Mouse (Mus musculus) Patski (cell line): ENCODE data around the gene Aes. TPM values are rescaled to one million over a fixed set of nuclear protein-coding genes. Genes with fewer than 3 reads are reported as not detected.

Experiments used
- ATAC-seq: fragments of 100-300 bp; one replicate; pipeline ENCODE4 v1.8.0; 2021
- CTCF ChIA-PET: fragments of 350-600 bp; sonication (Branson Sonifier 250); formaldehyde crosslinking; loops from one replicate; lab custom pipeline; 2022; ENCODE audit warnings: inconsistent platforms; lab: Charles Lee
- POLR2A ChIA-PET: fragments of 350-600 bp; sonication (Branson Sonifier 250); formaldehyde crosslinking; loops from one replicate; lab custom pipeline; 2022; ENCODE audit warnings: antibody characterized with exemption, inconsistent platforms; lab: Charles Lee
- DNase-seq: peaks from one replicate; pipeline ENCODE4 v3.0.0-alpha.2; 2011; ENCODE audit warnings: low read depth, low spot score
- H3K27me3 ChIP-seq: fragments of 371-371 bp; one replicate; pipeline ENCODE4 v1.5.1; 2021
- CTCF ChIP-seq: fragments of 100-300 bp; IDR thresholded peaks from one replicate; pipeline ENCODE4 v1.5.1; 2021
- in situ Hi-C: fragments of 300-500 bp; cut with MboI; formaldehyde crosslinking; loops from 3 replicates; pipeline ENCODE4 v1.11.1; 2018; ENCODE audit warnings: low pct_unique_long_range_greater_than_20kb, mixed read lengths
- polyA plus RNA-seq: library from polyadenylated mRNA; unstranded; gene quantifications from one replicate; pipeline ENCODE4 v1.2.3, GENCODE M21; 2021

Gene Aes
- polyA plus RNA-seq, 1 experiment from 2014 or later: 1,239 TPM

DNA sequence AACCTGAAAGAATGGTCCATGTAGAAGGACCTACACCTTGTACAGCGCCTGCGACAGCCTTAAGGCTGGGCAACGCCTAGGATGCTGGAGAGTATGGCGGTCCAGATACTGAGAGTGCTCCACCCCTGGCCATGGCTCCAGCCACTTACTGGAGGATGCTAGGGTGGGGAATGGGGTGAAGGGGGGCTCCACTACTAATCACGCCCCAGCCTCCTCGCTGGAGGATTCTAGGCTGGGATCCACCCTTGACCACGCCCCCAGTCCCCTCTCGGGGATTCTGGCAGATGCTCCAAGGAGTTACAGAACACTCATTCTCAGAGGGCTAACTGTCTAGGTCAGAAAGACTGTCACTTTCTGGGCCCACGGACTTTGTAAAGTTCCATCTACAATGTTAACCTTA, 13.7 kb downstream of the Aes start:
- ChIA-PET CTCF (interaction anchor here (0.7 to 2.8 kb wide), 4 partner anchors 9 to 54 kb away, joined by 3 to 16 read pairs (median 4); partner anchors contain the start of gene BC025920), POLR2A (interaction anchor here (1.7 to 3.3 kb wide), 2 partner anchors 9 to 12 kb away, joined by 4 to 24 read pairs; partner anchors contain the start of gene Aes)
- in situ Hi-C loops: no loop called here
- no peak for DNase-seq
- no peaks in the 10 kb centered on the region for H3K27me3 ChIP-seq
- no peak for ATAC-seq
- TF ChIP-seq CTCF: no peak

DNA sequence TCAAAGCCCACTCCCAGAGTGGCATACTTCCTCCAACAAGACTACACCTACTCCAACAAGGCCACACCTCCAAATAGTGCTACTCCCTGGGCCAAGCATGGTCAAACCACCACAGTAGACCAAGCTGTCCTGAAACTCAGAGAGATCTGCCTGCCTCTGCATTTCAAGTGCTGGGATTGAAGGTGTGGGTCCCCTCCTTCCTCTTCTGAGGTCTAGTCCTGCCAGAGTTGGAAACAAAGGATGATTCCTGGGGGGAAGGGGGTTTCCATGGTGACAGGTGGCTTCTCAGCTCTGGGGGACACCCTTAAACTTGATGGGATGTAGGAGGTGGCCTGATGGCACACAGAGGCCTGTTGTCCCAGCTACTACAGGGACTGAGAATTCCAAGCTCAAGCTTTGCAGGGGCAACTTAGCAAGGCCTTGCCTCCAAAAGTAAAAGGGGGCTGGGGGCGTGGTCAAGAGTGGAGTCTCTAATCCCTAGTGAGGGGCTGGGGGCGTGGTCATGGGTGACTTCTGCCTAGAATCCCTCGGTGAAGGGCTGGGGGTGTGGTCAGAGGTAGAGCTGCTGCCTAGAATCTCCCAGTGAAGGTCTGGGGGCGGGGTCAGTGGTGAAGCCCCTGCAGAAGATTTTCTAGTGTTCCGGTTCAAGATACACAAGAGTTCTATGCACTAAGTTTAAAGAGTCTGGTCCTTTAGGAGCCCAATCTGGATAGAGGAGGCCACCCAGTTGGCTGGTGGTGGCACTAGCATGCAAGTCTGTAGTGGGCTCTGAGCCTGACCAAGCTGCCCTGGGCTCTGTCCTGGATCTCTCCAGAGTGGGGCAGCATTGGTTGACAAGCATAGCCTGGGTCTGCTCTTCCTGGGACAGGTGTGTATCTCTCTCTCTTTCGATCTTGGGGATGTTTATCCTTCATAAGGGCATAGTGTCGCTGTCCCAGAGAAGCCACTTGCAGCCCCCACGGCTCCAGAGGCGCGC, 15.1 kb downstream of the Aes start, which contains the start of gene Tle2:
TSS of gene Tle2 (plus strand) at position 481 of the 976 bp plus-strand sequence.
- in situ Hi-C loops: no loop called here
- no peaks in the 10 kb centered on the region for H3K27me3 ChIP-seq
- CTCF ChIA-PET: interaction anchor here (0.8 to 2.7 kb wide), 7 partner anchors 9 to 56 kb away, joined by 3 to 11 read pairs (median 3); no protein-coding TSS in a partner anchor
- DNase-seq (no peak), ATAC-seq (no peak)
- TF ChIP-seq CTCF: no peak
- POLR2A ChIA-PET: interaction anchor here (0.7 to 1.3 kb wide), 3 partner anchors 22 to 30 kb away, joined by 3 to 4 read pairs (median 4); no protein-coding TSS in a partner anchor

DNA sequence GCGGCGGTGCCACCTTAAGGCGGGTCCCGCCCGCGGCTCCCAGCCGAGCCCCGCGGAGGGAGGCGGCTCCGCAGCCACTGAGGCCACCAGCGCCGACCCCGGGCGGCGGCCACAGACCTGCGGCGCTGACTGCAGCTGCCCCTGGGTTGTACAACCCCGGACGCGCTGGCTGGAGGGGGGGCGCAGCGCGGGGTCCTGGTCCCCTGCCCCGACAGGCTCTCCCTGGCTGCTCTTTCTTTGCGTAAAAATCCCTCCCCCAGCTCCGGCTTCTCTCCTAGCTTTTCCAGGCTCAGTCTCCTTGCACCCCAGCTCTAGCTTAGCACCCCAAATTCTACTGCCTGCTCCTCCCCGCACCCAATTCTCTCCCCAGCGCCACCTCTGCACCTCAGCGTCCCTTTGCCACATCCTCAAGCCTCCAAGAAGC, 15.9 kb downstream of the Aes start:
- ATAC-seq: no peak
- H3K27me3 ChIP-seq: no peaks in the 10 kb centered on the region
- DNase-seq: no peak
- in situ Hi-C loops: no loop called here
- ChIA-PET CTCF (interaction anchor here (1.0 to 2.7 kb wide), 4 partner anchors 9 to 29 kb away, joined by 3 to 11 read pairs (median 4); no protein-coding TSS in a partner anchor), POLR2A (interaction anchor here (1.0 to 1.3 kb wide), 2 partner anchors 23 to 31 kb away, joined by 3 to 4 read pairs; no protein-coding TSS in a partner anchor)
- TF ChIP-seq CTCF: no peak

DNA sequence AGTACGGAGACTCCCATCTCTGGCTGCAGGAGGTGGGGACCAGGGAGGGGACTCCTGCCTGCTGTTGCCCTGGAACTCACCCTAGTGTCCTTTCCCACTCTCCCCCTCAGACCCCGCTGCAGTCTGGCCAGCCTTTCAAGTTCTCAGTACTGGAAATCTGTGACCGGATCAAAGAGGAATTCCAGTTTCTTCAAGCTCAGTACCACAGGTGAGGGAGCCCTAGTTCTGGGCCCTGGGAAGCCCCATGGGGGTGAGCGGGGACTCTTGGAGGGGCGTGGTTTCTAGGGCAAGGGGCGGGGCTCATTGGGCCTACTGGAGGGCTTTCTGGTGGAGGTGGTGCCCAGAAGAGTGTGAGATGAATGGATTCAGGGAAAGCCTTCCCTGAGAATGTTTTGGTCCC, 16.4 kb downstream of the Aes start:
- in situ Hi-C loops: no loop called here
- DNase-seq: no peak
- no peaks in the 10 kb centered on the region for H3K27me3 ChIP-seq
- ChIA-PET POLR2A (interaction anchor here (0.6 to 1.3 kb wide), 2 partner anchors 24 to 197 kb away, joined by 4 read pairs; no protein-coding TSS in a partner anchor), CTCF (interaction anchor here (1.0 to 2.7 kb wide), 4 partner anchors 9 to 28 kb away, joined by 3 to 11 read pairs (median 4); no protein-coding TSS in a partner anchor)
- TF ChIP-seq CTCF: no peak
- no peak for ATAC-seq

DNA sequence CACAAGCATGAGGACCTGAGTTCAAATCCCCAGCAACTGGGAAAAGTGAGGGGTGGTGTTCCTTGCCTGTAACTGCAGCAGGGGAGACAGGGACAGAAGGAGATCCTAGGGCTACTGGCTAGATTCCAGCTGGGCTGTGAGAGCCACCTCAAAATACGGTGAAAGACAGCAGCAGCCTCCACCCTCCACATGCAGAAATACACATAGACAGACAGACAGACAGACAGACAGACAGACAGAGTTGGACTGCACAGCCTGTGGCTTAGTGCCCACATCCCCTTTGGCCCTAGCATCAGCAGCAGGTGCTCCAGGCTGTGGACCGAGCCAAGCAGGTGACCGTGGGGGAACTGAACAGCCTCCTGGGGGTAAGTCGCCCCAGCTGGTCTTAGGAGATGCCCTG, 20.7 kb downstream of the Aes start:
- ChIA-PET CTCF (interaction anchor here (0.8 to 1.1 kb wide), 2 partner anchors 9 to 11 kb away, joined by 3 read pairs; no protein-coding TSS in a partner anchor), POLR2A (no interaction called here)
- H3K27me3 ChIP-seq: no peaks in the 10 kb centered on the region
- in situ Hi-C loops: no loop called here
- DNase-seq: no peak
- ATAC-seq: no peak
- TF ChIP-seq CTCF: no peak

DNA sequence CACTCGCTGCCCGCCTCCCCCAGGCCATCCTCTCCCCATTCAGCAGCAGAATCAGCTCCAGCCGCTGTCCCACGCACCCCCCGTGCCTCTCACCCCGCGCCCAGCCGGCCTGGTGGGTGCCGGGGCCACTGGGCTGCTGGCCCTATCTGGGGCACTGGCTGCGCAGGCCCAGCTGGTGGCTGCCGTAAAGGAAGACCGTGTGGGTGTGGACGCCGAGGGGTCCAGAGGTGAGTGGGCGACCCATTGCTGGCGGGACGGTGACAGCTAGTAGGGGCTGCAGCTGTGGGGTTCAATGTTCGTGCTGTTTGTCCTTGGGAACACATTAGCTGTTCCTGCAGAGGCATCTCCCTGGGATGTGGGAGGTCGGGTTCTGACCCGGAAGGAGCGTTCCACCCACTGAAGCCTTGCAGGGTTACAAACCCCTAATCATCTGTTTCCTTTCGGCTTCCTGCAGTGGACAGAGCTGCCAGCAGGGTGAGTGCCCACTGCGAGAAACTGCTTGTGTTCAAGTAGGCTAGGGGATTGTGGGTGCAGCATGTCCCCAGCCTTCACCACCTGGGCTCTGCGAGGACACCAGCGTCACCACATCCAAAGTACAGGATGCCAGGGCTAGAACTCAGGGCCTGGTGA, 21.3 kb downstream of the Aes start:
- DNase-seq (no peak), ATAC-seq (no peak)
- in situ Hi-C loops: no loop called here
- no peaks in the 10 kb centered on the region for H3K27me3 ChIP-seq
- TF ChIP-seq CTCF: no peak
- ChIA-PET CTCF (interaction anchor here (0.8 to 1.1 kb wide), 2 partner anchors 9 to 11 kb away, joined by 3 read pairs; no protein-coding TSS in a partner anchor), POLR2A (interaction anchor here (0.5 kb wide), 1 partner anchor 73 kb away, joined by 4 read pairs; no protein-coding TSS in a partner anchor)

DNA sequence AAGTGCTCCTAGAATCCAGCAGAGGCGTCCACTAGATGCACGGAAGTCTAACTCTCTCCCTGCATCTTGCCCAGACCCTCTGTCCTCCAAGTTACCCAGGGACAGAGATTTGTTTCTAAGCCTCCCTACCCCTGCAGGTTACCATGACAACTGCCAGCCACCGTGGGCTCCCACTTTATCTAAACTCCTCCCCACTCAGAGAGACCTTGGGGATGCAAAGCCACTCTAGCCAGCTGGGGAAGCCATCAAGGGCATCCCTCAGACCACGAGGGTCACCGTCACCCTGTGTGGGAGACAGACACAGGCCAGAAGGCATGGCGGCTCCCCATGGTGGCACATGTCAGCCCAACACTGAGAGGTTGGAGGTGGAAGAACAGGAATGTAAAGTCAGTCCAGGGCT, 24.1 kb downstream of the Aes start:
- H3K27me3 ChIP-seq: no peaks in the 10 kb centered on the region

DNA sequence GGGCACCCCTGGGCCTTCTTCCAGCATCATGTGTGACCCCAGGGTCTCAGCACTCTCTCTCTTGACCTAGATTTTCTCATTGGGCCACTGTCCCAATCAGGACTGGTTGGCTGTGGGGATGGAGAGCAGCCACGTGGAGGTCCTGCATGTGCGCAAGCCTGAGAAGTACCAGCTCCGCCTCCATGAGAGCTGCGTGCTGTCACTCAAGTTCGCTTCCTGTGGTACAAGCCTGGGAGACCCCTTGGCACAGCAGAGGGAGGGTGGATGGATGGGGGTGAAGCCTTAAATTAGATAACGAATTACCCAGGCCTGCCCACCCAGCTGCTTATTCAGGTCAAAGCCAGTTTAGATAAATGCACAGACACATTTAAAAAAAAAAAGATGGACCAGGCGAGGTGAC, 29.5 kb downstream of the Aes start:
- ChIA-PET POLR2A (no interaction called here), CTCF (interaction anchor here (0.9 kb wide), 1 partner anchor 8 kb away, joined by 3 read pairs; no protein-coding TSS in a partner anchor)
- in situ Hi-C loops: no loop called here
- H3K27me3 ChIP-seq: no peaks in the 10 kb centered on the region
- no peak for TF ChIP-seq CTCF
- ATAC-seq (no peak), DNase-seq (no peak)

More for the DNA sequence above, 24.1 kb downstream of the Aes start:
- no peak for TF ChIP-seq CTCF
- ChIA-PET CTCF (no interaction called here), POLR2A (no interaction called here)
- in situ Hi-C loops: no loop called here
- DNase-seq: no peak
- no peak for ATAC-seq

DNA sequence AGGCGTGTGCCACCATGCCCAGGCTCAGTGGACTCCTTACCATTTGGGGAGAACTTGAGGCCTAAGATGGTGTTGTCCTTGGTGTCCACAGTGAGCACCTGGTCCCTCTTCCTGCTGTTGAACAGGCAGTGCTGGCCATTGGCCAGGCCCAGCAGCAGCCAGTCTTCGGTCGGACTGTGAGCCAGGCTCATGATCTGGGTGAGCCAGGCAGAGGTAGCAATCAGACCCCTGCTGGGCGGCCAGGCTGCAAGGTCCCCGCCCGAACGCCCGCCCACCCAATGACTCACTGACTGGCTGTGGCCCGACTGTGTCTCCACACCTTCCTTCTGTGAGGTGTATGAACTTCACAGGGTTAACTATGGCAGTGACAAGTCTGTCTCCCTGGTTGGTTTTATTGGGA, 32.6 kb downstream of the Aes start:
- no peak for TF ChIP-seq CTCF
- no peak for DNase-seq
- in situ Hi-C loops: no loop called here
- CTCF ChIA-PET: interaction anchor here (1.0 kb wide), 1 partner anchor 11 kb away, joined by 3 read pairs; no protein-coding TSS in a partner anchor
- no peak for ATAC-seq
- H3K27me3 ChIP-seq: no peaks in the 10 kb centered on the region
- POLR2A ChIA-PET: no interaction called here

DNA sequence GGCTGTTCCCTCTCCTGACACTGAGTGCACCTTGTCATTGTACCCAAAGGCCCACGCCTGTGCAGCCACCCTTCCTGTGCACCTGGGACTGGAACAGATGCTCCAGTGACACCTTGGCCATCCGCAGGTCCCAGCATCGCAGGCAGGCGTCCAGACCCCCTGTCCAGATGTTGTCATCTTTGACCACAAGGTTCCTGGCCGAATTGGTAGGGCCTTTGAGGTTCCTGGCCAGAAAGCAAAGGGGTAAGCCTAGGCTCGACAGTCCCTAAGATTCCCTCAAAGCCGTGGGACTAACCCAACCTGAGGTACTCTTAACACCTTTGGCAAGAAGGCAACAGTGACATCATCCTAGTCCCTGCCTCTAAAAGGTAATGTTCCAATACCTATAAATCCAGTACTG, 33.3 kb downstream of the Aes start:
- POLR2A ChIA-PET: no interaction called here
- no peak for TF ChIP-seq CTCF
- in situ Hi-C loops: no loop called here
- CTCF ChIA-PET: no interaction called here
- H3K27me3 ChIP-seq: no peaks in the 10 kb centered on the region
- no peak for DNase-seq
- ATAC-seq: no peak
